Mouse (Mus musculus) right cerebral cortex, postnatal 4 days (tissue): ENCODE data around the gene Sdf4.

Source experiments
- DNase-seq: peaks from one replicate; pipeline ENCODE4 v3.0.0-alpha.2; 2022

Sdf4 gene

DNA sequence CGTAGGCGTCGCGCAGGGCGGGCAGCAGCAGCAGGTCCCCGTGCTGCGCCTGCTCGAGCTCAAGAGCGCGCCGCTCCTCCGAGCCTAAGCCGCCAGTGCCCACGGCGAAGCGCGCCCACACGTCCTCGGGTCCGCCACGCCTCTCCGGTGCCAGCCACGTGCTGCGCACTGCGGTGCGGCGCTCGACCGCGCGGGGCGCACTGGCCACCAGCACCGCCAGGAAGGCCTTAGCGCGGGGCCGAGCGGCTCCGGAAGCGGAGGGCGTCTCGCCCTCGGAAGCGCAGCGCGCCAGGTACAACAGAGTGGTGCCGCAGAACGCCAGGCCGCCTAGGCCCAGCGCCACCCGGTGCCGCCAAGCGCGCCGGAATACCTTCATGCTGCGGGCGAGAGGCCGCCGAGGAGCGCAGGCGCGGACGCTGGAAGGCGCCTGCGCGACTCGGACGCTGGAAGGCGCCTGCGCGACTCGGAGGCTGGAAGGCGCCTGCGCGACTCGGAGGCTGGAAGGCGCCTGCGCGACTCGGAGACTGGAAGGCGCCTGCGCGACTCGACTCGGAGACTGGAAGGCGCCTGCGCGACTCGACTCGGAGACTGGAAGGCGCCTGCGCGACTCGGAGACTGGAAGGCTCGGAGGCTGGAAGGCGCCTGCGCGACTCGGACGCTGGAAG lies at the start of gene Sdf4, which contains the start of gene B3galt6:
Gene Sdf4 (plus strand): TSS at position 632 of the 665 bp plus-strand sequence.
Gene B3galt6 (minus strand): TSS at position 409 of the 665 bp plus-strand sequence.
- DNase-seq = peak; percentile 83

DNA sequence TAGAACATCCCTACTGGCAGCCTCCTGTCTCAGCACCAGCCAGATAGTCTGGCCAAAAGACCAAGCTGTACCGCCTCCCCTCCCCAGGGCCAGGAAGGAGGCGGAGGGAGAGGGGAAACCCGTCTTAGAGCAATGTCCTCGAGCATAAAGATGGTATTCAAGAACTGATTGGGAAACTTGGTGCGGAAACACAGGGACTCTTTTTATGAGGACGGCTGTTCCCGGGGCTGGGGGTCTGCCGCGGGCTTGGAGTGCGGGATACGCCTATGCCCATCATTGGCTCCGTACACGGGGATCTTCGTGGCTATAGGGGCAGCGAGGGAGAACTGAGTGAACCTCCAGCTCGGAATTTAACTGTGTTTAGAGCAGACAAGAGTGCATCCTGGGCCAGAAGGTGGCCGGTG lies 49.6 kb upstream of the Sdf4 start:
- no peak for DNase-seq

DNA sequence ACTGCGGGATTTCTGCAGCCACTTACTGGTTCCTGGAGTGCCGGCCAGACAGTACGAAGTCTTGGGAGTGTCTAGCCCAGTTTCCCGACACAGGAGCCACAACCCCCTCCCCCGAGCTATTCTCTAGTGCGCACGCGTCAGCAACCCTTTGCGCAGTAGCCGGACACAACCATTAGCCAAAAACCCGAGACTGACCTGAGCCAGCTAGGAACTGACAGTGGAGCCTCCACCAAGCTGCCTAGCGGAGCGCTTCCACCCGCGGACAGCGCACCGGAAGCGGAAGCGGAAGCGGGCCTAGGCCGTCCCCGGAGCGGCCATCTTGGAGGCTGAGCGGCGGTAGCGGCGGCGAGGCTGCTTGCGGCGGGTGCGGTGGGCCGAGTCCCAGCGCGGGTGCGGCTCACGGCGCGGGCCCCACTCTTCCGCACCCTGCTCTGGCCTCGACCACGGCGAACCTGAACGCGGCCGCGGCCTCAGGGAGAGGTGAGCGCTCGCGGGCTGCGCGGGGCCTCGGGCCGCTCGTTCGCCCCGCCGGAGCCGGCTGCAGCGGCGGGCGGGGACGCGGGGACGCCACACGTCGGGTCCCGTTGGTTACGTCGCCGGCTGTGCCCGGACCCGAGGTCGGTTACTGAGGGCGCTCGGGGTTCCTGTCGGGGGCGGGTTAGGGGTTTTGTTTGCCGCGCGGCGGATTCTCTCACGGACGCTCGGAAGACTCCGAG lies 49.0 kb upstream of the Sdf4 start, which contains the start of gene Ube2j2:
Gene Ube2j2 (plus strand): TSS at position 298 of the 716 bp plus-strand sequence.
- DNase-seq = peak; percentile 93

DNA sequence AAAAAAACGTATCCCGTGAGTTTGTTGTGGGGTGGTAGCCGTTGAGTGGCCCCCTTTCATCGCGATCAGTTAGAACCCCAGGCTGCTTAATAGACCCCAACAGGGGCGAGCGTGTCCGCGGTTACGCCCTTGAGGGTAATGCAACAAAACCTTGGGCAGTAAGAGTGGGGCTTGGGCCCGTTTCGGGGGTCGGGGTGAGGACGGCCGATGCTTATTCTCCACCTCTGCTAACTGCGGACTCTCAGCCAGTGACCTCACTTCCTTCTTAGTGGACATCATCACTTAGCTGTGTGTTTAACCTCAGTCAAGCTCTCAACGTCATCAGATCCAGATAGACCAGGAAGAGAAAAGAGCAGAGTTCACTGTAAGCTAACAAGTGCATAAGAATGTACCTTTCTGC lies 48.4 kb upstream of the Sdf4 start:
- DNase-seq = no peak

DNA sequence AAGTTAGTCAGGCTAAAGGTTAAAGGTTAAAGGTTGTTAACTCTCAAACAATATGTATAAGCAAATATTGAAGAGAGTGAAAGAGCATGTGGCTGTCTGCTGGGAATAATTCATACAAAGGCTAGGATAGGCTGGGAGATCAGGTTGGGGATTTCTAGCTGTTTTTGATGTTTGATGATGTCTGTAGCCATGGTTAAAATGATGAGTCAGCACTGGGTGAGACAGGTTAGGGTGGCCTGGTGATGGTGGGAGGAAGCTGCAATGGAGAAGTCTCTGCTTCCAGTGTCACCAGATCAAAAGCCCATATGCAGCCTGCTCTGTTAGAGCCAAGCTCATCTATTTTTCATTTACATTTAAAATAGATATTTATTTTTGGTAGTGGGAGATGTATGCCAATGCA lies 45.6 kb upstream of the Sdf4 start:
- no peak for DNase-seq

DNA sequence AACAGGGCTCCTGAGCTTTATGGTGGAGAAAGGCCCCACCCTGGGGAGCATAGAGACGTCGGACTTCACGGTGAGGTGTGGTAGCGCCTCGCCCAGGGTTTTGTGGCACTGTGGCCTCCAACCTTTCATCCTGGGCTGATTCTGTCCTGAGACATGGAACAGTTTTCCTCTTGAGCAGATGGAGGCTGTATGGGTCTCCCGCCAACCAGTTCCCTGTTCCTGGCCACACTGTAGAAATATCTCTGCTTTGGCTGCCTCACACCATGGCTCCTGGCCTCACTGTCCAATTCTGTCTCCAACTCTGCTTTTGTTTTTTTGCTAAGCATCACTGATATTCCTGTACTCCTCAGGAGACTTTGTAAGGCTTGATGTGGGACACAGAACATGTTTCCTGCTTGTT lies 37.2 kb upstream of the Sdf4 start:
- DNase-seq = no peak

DNA sequence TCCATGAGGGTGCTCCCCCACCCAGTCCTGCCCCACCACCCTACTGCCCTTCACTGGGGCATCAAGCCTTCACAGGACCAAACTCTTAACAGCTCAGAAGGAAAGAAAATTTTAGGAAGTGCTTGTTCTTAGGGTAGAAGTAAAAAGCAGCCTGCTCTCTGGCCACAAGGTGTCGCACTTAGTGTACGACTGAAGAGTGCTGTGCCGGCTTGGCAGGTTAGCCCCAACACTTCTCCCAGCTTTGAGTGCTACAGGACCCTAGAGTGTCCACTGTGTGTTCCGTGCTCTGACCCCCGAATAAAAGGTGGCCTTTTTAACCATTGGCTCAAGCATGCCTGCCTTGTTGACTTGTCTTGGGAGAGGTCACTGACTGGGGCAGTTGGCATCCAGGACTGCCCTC lies 33.4 kb upstream of the Sdf4 start:
- DNase-seq = peak; percentile 75

DNA sequence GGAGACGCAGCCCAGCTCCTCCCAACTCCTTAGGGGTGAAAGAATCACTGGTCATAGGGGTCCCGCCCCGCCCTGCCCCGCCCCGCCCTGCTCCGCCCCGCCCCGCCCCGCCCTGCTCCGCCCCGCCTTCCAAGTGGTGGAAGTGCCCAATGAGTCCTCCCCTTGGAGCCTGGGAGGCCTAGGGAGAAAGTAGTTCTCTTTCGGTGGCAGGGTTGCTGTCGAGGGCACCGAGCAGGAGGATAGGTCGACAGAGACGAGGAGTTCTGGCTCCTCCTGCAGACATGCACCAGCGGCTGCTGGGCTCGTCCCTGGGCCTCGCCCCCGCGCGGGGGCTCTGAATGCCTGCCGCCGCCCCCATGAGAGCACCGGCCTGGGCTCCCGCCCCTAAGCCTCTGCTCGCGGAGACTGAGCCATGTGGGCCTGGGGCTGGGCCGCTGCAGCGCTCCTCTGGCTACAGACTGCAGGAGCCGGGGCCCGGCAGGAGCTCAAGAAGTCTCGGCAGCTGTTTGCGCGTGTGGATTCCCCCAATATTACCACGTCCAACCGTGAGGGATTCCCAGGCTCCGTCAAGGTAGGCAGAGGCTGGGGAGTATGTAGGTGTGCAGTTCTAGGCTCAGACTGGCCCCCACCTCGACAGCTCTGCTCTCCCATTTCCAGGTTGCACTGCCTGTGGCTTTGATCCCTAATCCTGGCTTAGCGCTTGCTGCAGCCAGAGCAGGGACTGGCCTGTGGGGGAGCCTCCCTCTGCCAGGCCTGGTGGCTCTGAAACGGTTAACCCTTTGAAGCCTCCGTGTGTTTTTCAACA lies 30.3 kb upstream of the Sdf4 start, which contains the start of gene C1qtnf12:
Gene C1qtnf12 (plus strand): TSS at position 152 of the 805 bp plus-strand sequence.
- peak; percentile 25 for DNase-seq

DNA sequence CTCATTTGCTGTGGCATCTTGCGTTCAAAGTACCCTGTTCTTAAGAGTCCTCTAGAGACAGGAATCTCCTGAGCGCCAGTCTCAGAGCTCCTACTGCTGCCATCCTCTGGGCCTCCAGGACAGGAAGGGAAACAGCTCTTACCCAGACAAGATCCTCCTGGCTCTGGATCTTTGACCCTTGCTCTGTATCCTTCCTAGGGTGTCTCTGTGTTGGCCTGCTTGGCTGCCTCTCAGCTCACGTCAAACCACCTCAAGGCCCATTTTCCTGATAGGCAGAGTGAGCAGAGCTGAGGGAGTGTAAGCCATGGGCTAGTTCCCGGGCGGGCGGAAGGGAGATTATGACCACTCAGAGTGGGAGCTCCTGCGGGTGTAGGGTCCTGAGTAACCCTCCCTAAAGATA lies 29.6 kb upstream of the Sdf4 start:
- no peak for DNase-seq

DNA sequence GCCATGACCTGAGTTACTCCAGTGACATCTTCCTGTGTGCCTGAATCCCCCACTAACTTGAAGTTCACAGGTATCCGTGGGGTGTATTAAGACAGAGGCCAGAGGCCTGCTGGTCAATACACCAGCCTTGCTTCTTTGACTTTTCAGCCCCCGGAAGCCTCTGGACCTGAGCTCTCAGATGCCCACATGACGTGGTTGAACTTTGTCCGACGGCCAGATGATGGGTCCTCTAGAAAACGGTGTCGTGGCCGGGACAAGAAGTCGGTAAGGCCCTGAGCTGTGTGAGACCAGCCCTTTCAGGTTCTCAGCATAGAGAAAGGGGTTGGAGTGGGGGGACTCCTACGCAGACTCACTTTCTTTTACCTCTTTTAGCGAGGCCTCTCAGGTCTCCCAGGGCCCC lies 28.3 kb upstream of the Sdf4 start:
- DNase-seq = no peak

DNA sequence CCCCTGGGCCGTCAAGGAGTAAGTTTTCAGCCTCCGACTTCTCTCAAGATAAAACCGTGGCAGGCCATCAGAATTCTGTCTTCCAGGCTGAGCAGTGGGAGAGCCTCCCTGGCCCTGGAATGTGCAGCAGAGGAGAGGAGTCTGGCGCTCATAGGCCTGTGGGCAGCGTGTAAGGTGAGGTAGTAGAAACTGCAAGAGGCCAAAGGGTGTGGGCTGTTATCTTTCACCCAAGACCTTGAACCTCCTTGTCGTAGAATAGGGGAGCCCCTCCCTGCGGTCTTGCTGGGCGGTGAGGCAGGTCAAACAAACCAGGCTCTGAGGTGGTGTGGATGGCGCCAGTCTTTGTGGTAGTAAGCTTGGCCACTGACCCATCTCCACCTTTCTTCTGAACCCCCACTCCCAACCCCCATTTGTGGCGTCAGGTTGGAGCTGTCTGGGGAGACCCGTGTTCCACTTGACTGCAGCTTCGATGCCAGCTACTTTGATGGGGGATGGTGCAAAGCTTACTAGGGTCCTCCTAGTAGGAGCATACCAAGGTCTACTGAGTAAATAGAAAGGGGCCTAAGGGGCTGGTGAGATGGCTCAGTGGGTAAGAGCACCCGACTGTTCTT lies 23.5 kb upstream of the Sdf4 start:
- DNase-seq = no peak

DNA sequence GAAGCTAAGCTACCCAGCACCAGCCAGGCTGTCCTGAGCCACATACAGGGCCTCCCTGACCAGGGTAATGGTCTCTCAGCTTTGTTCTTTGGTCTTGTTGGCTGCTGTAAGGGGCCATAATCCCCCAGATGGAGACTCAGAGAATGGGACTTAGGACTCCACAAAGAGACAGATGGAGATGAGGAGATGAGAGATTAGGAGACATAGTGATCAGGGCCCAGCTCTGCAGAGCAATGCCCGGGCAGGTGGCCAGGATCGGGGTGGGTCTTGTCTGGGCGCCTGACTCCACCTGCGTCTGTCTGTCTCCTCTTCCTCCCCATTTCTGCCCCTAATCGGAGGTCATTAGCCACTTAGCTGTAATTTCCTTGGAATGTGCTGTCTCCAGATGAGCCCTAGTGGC lies 22.4 kb upstream of the Sdf4 start:
- no peak for DNase-seq

DNA sequence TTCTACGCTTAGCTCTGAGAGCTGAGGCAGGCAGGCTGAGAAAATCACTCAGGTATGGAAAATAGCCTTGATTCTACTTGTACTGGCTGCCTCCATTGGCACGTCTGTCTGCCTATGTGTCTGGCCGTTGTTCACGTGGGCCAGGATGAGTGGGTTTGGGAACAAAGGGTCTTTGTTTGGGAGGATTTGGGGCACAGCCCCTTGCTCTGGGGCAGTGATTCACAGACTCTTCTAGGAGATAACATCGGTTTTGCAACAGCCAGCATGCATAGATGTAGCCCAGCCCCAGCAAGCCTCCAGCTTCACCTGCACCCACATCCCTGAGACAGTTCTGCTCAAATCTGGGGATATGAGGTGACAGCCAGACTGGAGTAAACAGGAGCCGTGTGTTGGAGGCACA lies 20.0 kb upstream of the Sdf4 start:
- no peak for DNase-seq

DNA sequence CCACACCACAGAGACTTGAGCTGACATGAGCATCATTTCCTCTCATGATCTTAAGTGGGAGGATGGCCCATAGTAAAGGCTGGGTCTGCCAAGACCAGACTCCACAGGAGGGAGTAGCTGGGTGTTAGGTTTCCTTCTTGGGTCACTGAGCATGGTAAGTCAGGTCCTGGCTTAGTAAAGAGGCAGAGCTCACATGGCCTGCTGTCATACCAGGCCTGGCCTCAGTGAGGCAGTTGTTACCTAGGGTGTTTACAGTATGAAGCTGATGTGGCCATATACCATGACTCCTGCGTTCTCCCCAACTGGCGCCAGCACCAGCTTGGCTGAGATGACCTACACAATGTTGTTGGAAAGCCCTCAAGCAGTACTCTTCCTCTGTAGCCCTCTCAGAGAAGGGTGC lies 19.4 kb upstream of the Sdf4 start:
- DNase-seq = no peak

DNA sequence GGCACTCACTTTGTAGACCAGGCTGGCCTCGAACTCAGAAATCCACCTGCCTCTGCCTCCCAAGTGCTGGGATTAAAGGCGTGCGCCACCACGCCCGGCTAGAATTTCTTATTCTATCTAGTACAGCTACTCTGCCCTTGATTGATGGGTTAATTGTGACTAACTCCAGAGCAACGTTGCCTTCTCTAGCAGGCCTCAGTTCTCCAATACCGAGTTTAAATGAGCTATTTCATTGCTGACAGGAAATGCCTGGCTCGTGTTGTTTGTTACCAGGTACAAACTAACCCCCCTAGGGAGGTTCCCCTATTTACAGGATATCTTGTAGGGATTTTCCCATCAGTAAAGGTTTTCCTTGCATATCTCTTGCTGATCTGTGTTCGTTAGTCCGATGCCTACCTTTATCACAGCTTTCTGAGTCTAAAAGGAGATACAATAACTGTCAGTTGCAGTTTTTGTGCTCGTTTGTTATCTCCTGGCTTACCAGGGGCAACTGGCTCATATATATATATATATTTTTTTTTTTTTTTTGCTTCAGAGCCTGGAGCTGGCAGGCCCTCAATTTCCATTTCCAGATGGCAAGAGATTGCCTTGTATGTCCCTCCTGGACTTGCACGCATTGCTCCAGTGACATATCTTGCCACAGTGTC lies 11.1 kb upstream of the Sdf4 start:
- no peak for DNase-seq

DNA sequence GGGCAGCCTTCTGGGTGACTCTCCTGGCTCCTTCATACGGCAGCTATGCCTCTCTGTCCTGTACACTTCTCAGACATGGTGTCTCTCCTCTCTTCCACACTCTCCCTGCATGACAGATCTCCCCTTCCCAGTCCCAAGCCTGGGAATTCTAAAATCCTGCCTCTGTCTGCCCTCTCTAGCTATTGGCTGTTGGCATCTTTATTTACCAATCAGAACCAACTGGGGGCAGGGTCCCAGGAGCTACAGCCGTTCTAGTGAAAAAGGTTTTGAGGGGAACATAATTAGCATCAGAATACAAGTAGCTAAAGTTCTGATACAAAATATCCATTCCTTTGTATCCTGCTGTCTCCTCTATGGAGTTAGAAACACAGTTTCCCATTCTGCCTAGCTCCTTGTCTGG lies 8.9 kb upstream of the Sdf4 start:
- DNase-seq = no peak

DNA sequence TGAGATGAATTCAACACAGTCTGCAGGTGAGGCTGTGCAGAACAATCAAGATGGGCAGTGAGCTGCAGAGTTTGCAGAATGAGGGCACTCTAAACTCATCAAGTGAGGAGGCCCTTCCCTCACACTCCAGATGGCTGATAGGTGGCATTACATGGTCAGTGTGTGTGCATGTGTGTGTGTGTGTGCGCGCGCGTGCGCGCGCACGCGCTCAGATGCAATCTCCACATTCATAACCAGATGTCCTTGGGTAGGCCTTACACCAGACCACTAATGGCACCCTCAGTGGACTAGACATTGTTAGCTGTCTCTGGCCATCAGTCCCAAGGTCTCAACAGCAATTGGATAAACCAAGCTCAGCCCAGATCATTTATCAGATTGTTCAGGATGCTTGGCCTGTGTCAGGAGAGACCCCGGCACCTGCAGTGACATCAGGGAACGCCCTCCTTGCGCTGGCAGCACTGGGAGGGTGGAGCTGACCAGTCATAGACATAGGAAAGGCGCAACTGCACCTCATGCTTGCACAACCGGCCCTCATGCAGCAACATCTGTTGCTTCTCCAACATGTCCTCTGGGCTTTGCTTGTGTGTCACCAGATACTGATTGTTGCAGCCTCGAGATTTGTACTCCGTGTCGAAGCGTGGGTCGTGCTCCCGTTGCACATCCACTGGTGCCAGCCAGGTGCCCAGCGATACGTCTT lies 1.3 kb upstream of the Sdf4 start:
- DNase-seq = no peak

DNA sequence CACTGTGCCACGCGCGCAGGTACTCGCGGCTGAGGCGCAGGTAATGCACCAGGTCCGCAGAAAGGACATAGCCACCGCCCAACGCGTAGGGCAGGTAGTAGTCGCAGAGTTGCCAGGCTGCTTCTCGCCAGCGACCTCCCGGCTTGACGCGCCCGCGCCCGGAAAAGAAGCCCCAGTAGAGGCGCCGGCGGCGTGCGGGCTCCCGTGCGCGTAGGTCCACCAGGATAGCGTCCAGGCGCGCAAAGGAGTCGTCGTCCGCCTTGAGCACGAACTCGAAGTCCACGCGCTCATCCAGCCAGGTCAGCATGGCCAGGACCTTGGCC lies 803 bp upstream of the Sdf4 start:
- no peak for DNase-seq

DNA sequence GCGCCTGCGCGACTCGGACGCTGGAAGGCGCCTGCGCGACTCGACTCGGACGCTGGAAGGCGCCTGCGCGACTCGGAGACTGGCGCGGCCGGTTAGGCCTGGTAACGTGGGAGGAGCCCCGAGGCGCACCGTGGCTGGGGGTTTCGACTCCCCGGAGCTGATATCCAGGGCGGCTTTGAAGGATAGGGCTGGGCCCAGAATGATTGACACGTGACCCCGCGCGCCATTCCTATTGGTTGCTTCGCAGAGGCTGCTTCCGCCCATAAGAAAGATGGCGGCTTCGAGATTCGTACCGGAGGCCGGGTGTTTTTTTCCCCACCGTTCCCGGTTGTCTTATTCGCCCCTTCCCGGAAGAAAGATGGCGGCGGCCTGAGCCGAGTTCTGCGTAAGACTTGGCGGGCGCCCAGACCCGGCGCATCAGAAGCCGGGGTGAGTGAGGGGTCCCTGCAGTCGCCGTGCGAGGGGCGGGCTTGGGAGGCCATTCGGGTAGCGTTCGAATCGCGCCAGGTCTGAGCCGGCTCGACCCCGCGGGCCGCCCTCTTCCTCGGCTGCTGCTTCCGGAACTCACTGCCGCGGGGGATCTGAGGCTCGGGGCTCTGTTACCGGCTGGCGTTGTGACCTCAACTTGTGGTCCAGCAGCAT lies 355 bp downstream of the Sdf4 start:
- peak; percentile 95 for DNase-seq

DNA sequence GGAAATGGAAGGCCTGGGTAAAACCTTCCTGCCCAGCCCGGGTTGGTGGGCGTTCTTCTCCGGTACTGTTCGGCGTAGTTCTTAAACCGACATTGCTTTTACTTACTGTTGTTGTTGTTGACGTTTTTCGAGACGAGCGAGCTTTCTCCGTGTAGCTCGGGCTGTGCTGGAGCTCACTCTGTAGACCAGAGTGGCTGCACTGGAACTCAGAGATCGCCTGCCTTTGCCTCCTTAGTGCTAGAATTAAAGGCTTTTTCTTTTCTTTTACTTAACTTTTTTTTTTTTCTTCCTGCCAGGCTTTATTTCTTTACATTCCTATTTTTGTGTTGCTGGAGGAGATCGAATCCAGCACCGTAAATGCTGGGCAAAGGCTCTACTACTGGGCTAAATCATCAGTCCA lies 934 bp downstream of the Sdf4 start:
- DNase-seq = no peak

DNA sequence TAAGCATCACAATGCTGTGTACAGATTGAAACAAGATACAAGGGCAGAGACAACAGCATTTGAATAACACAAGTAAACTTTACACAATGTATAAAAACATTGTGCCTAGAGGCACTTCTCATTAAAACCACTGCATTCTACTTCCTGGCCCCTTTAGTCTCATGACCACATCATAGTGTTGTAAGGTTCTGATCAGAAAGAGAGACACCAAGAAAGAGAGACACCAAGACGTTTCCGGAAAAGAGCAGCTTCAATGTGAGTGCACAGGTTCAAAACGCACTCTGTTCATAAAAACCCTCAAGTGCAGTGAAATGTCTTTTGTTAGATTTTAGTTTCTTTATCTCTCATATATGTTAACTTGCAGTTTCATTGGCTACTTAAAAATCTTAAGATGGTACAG lies 11.4 kb downstream of the Sdf4 start:
- DNase-seq = no peak

DNA sequence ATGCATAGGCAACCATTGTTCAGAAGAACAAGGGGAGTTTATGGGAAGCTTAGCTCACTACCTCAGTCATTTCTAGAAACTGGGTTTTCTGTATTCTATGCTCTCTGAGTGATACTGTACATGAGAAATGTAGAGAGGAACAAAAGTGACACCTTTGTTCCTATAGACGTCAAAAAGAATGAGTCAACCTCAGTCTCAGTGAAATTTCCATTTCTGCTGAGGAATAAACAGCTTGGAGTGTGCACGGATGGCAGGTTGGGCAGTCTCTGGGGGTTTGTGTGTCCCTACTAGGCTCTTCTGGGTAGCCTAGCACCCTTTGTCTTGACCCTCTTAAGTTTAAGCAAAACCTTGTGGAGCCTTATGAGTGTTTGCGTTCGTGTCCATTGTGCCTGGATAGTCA lies 15.7 kb downstream of the Sdf4 start:
- DNase-seq = no peak
